In genomic region chr13:93252175-93252574, GRCm38 (mm10) we compare ENCODE assay signal across 13 mouse cellular contexts.
"Had no signal": no experiment of that assay in that cellular context is flagged by ENCODE, and none has a peak within 500 bp of the region (broad histone marks: within the 10 kb centered on the region; RNA-seq: fewer than 3 reads in every experiment).

No protein-coding gene starts in this region.

- H3K9ac ChIP-seq: kidney, embryonic 15.5 days; liver, embryonic 13.5 days had no signal

- H3K36me3 ChIP-seq: kidney, embryonic 15.5 days; liver, embryonic 13.5 days had no signal

- H3K27ac ChIP-seq: kidney, embryonic 15.5 days; left cerebral cortex, adult 2 months; liver, embryonic 13.5 days had no signal

- H3K9me3 ChIP-seq: kidney, embryonic 15.5 days; liver, embryonic 13.5 days had no signal

- DNase-seq: kidney, adult 11 months; kidney, adult 8-10 months; kidney, postnatal 10 days; kidney, postnatal 36 days; layer of hippocampus, postnatal 36 days; liver, embryonic 13.5 days; lung, adult 2 months; lung, postnatal 14 days; retina, postnatal 1 day; thymus, adult 18-20 months; thymus, postnatal 36 days had no signal

- H3K4me1 ChIP-seq: kidney, embryonic 15.5 days; liver, embryonic 13.5 days had no signal

- H3K27me3 ChIP-seq: kidney, embryonic 15.5 days; liver, embryonic 13.5 days had no signal

- H3K4me3 ChIP-seq: kidney, embryonic 15.5 days; left cerebral cortex, adult 2 months; liver, embryonic 13.5 days had no signal

- H3K4me2 ChIP-seq: kidney, embryonic 15.5 days; liver, embryonic 13.5 days had no signal
